Mouse (Mus musculus) bone marrow, adult 2 months (tissue): ENCODE measurements around the gene Gbp5. TPM values are rescaled to one million over a fixed set of nuclear protein-coding genes. Genes with fewer than 3 reads are reported as not detected.
"Not testable (repeated sequence)": the region's sequence is repeated elsewhere in the genome, so short reads cannot be mapped to it uniquely, and the experiment has no call there.

ENCODE experiments used
- H3K27ac ChIP-seq: fragments of 200-500 bp; 2 replicates; pipeline ENCODE4 v1.5.1; 2012; ENCODE audit warnings: low read depth, mild to moderate bottlenecking, control low read depth, inconsistent platforms, low read length; ENCODE audit not compliant: control insufficient read depth, poor library complexity, insufficient read depth
- H3K4me1 ChIP-seq: fragments of 200-500 bp; 2 replicates; pipeline ENCODE4 v1.6.1; 2011; ENCODE audit warnings: low read length; ENCODE audit not compliant: control insufficient read depth, insufficient read depth
- H3K4me3 ChIP-seq: fragments of 200-500 bp; replicated peaks from 2 replicates; pipeline ENCODE3; 2011; ENCODE audit warnings: mild to moderate bottlenecking, low read depth, low read length, control low read depth; ENCODE audit not compliant: control insufficient read depth
- CTCF ChIP-seq: fragments of 200-500 bp; IDR thresholded peaks from 2 replicates; pipeline ENCODE4 v1.5.1; 2011; ENCODE audit warnings: low read length, control low read depth; ENCODE audit not compliant: control insufficient read depth, insufficient read depth
- POLR2A ChIP-seq: fragments of 200-500 bp; IDR thresholded peaks from 2 replicates; pipeline ENCODE4 v1.6.1; 2011; ENCODE audit warnings: low read depth, mild to moderate bottlenecking, control low read depth, low read length, borderline replicate concordance; ENCODE audit not compliant: control insufficient read depth
- WGBS: fragments of 180-500 bp; shearing (Covaris S2); methylation state at CpG from one replicate; pipeline ENCODE4 v1.1.7; 2018; 5-methylcytosine and 5-hydroxymethylcytosine counted together
- polyA plus RNA-seq: library from polyadenylated mRNA; stranded (reverse); fragments of >200 nt; gene quantifications from 2 replicates; pipeline ENCODE4 v1.2.4, GENCODE M21; 2011; ENCODE audit warnings: low replicate concordance; ENCODE audit not compliant: missing spikeins, insufficient read depth, insufficient read length

Gbp5 gene
- polyA plus RNA-seq, 1 experiment: 2.4 TPM

GRCm38 (mm10) chr3:142531595-142531994 is 37.8 kb downstream of the Gbp5 start:
- no peak for TF ChIP-seq CTCF
- TF ChIP-seq POLR2A: no peak
- H3K4me1 ChIP-seq: no peaks in the 10 kb centered on the region; the same call in 1 of the 2 replicates
- H3K4me3 ChIP-seq: no peak overlapping the region
- no peak overlapping the region for H3K27ac ChIP-seq
- WGBS: 59% methylated on average over 3 of the region's 3 CpGs

GRCm38 (mm10) chr3:142533185-142533584 is 39.4 kb downstream of the Gbp5 start:
- TF ChIP-seq POLR2A (no peak), CTCF (no peak)
- Histone ChIP-seq H3K4me1 (no peaks in the 10 kb centered on the region; the same call in 1 of the 2 replicates), H3K4me3 (no peak overlapping the region), H3K27ac (no peak overlapping the region)
- 82% methylated on average over 3 of the region's 3 CpGs for WGBS

GRCm38 (mm10) chr3:142535667-142536066 is 41.9 kb downstream of the Gbp5 start:
- Histone ChIP-seq H3K4me3 (no peak overlapping the region), H3K4me1 (no peaks in the 10 kb centered on the region; the same call in 1 of the 2 replicates), H3K27ac (no peak overlapping the region)
- TF ChIP-seq CTCF (no peak), POLR2A (no peak)
- WGBS: 86% methylated on average over 1 of the region's 1 CpGs

GRCm38 (mm10) chr3:142541391-142541790 is 47.6 kb downstream of the Gbp5 start:
- Histone ChIP-seq H3K27ac (no peak overlapping the region), H3K4me3 (no peak overlapping the region), H3K4me1 (no peaks in the 10 kb centered on the region)
- WGBS: 87% methylated on average over 6 of the region's 6 CpGs
- TF ChIP-seq CTCF (no peak), POLR2A (no peak)

- H3K27ac ChIP-seq, H3K4me1 ChIP-seq, H3K4me3 ChIP-seq: not testable (repeated sequence)
- WGBS: 92% methylated on average over 12 of the region's 12 CpGs
Observed at GRCm38 (mm10) chr3:142542776-142543175, 49.0 kb downstream of the Gbp5 start.

- 68% methylated on average over 3 of the region's 3 CpGs for WGBS
- no peak overlapping the region for H3K27ac ChIP-seq
- H3K4me3 ChIP-seq: no peak overlapping the region
- no peak for TF ChIP-seq CTCF
- no peak for TF ChIP-seq POLR2A
- H3K4me1 ChIP-seq: no peaks in the 10 kb centered on the region
Observed at GRCm38 (mm10) chr3:142546690-142547089, 52.9 kb downstream of the Gbp5 start.

GRCm38 (mm10) chr3:142550052-142550676 is 56.4 kb downstream of the Gbp5 start:
- TF ChIP-seq POLR2A (no peak), CTCF (no peak)
- Histone ChIP-seq H3K4me3 (no peak overlapping the region), H3K27ac (no peak overlapping the region), H3K4me1 (no peaks in the 10 kb centered on the region)
- 93% methylated on average over 3 of the region's 3 CpGs for WGBS

GRCm38 (mm10) chr3:142554601-142555000 is 60.8 kb downstream of the Gbp5 start:
- 49% methylated on average over 1 of the region's 1 CpGs for WGBS
- H3K4me3 ChIP-seq: no peak overlapping the region
- H3K4me1 ChIP-seq: no peaks in the 10 kb centered on the region; the same call in 1 of the 2 replicates
- no peak for TF ChIP-seq POLR2A
- TF ChIP-seq CTCF: no peak
- H3K27ac ChIP-seq: no peak overlapping the region

GRCm38 (mm10) chr3:142555623-142556022 is 61.8 kb downstream of the Gbp5 start:
- no peak overlapping the region for H3K4me3 ChIP-seq
- WGBS: 80% methylated on average over 11 of the region's 11 CpGs
- H3K4me1 ChIP-seq: no peaks in the 10 kb centered on the region; the same call in 1 of the 2 replicates
- no peak overlapping the region for H3K27ac ChIP-seq
- TF ChIP-seq CTCF: no peak
- no peak for TF ChIP-seq POLR2A
